In the genomic region with DNA sequence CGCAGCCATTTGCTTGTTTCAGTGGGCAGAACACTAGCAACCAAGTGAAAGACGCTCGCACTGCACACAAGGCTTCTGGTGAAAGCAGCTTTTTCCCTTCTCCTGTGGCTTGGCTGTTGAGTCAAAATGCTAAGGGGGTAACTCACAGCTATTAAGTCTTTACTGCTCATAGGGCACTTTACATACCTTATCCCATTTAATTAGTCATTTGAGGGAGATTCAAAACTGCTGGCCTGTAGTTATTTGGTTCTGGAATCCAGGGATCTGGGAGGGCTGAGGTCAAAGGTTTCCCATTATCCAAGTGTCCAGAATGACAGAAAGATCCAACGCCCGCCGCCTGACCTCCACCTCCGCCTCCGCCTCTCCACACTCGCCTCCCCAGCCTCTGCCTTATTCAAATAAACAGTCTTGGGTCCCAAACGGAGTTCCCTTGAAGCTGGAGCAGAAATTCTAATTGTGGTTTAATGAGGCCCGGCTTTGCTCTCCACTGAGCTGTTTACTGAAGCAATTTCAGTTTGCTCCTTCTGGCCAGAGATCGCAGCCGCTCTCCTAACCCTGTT, we compare ENCODE assay signal across 13 mouse cellular contexts.
DNase-seq lines count a peak whose midpoint lies in the region; ATAC-seq and TF ChIP-seq lines count a peak whose summit lies in the region.
"Had no signal": no experiment of that assay in that cellular context is flagged by ENCODE, and none has a peak within 500 bp of the region (broad histone marks: within the 10 kb centered on the region; RNA-seq: fewer than 3 reads in every experiment).

No protein-coding gene starts in this region.

- no peak overlapping the region for H3K4me2 ChIP-seq in lung, embryonic 16.5 days (ENCODE audit: low read depth, low read length)
- H3K4me2 ChIP-seq in embryonic facial prominence, embryonic 11.5 days (ENCODE audit: low read depth, low read length), result no peak overlapping the region
- H3K4me2 ChIP-seq in kidney, postnatal 0 days (ENCODE audit: low read length), result 0 out of 2 replicates have a peak overlapping the region, but pooled peaks have one; percentile 1
- no peak overlapping the region for H3K4me2 ChIP-seq in neural tube, embryonic 11.5 days (ENCODE audit: low read depth)
- H3K4me2 ChIP-seq: hindbrain, embryonic 12.5 days had no signal

- intact Hi-C loops in left cerebral cortex, adult 2 months (cut with DNase I), result no loop called here

- no peak for DNase-seq in lung, postnatal 25 days (ENCODE audit: low spot score)
- peak; percentile 70 for DNase-seq in embryonic facial prominence, embryonic 11.5 days (ENCODE audit: low spot score)
- peak; percentile 95 for DNase-seq in kidney, postnatal 0 days (ENCODE audit: low spot score)
- peak; percentile 46 for DNase-seq in neural tube, embryonic 11.5 days (ENCODE audit: low spot score)
- DNase-seq in left cerebral cortex, adult 18-20 months (ENCODE audit: low spot score in 2 of 2), result no peak
- DNase-seq in left cerebral cortex, adult 9 months (ENCODE audit: low spot score in 2 of 2), result no peak
- DNase-seq in left cerebral cortex, adult 2 months (ENCODE audit: extremely low spot score in 1 of 2, low spot score in 2 of 2), result no peak
- DNase-seq: cerebellum, postnatal 10 days; heart, adult 11 months; right cerebral cortex, postnatal 4 days had no signal

- peaks cover 9% of the 10 kb centered on the region for H3K4me1 ChIP-seq in lung, embryonic 16.5 days (replicated peaks; ENCODE audit: control insufficient read depth, insufficient read depth, low read length)
- peaks cover 12% of the 10 kb centered on the region for H3K4me1 ChIP-seq in embryonic facial prominence, embryonic 11.5 days (ENCODE audit: control insufficient read depth, insufficient read depth, low read length)
- H3K4me1 ChIP-seq in kidney, postnatal 0 days (replicated peaks; ENCODE audit: insufficient read depth, low read length), result peaks cover 21% of the 10 kb centered on the region
- H3K4me1 ChIP-seq in neural tube, embryonic 11.5 days (ENCODE audit: control insufficient read depth, insufficient read depth, low read length), result peaks cover 18% of the 10 kb centered on the region

- no peaks in the 10 kb centered on the region for H3K9me3 ChIP-seq in lung, embryonic 16.5 days (ENCODE audit: control insufficient read depth, low read length)
- no peaks in the 10 kb centered on the region for H3K9me3 ChIP-seq in embryonic facial prominence, embryonic 11.5 days (replicated peaks; ENCODE audit: control insufficient read depth, low read length)
- H3K9me3 ChIP-seq in kidney, postnatal 0 days (replicated peaks; ENCODE audit: low read length), result no peaks in the 10 kb centered on the region
- no peaks in the 10 kb centered on the region for H3K9me3 ChIP-seq in neural tube, embryonic 11.5 days (ENCODE audit: control insufficient read depth, low read length)
- H3K9me3 ChIP-seq: hindbrain, embryonic 12.5 days had no signal

- WGBS in lung, embryonic 16.5 days, result 35% methylated on average over 13 of the region's 13 CpGs
- 21% methylated on average over 13 of the region's 13 CpGs for WGBS in embryonic facial prominence, embryonic 11.5 days
- WGBS in kidney, postnatal 0 days, result 21% methylated on average over 13 of the region's 13 CpGs
- whole genome bisulfite sequencing in neural tube, embryonic 11.5 days, result 18% methylated on average over 13 of the region's 13 CpGs

- 0 out of 2 replicates have a peak, but pooled peaks have one; percentile 15 for ATAC-seq in lung, embryonic 16.5 days (ENCODE audit: low read depth)
- no peak for ATAC-seq in embryonic facial prominence, embryonic 11.5 days (replicated peaks; ENCODE audit: insufficient number of reproducible peaks, low FRiP score, low TSS enrichment, low read depth)
- ATAC-seq in kidney, postnatal 0 days (replicated peaks; ENCODE audit: low FRiP score, low read depth), result peak; percentile 52
- no peak for ATAC-seq in neural tube, embryonic 11.5 days (ENCODE audit: insufficient read depth, low FRiP score, low TSS enrichment)

- no peak for TF ChIP-seq CTCF in kidney, postnatal 0 days (IDR thresholded peaks at IDR 0.05; ENCODE audit: low read depth)
- TF ChIP-seq CTCF in left cerebral cortex, adult 2 months (IDR thresholded peaks at IDR 0.05), result no peak

- H3K4me3 ChIP-seq in lung, embryonic 16.5 days (ENCODE audit: low read length), result no peak overlapping the region
- no peak overlapping the region for H3K4me3 ChIP-seq in embryonic facial prominence, embryonic 11.5 days (ENCODE audit: low read depth, low read length)
- no peak overlapping the region for H3K4me3 ChIP-seq in kidney, postnatal 0 days (replicated peaks; ENCODE audit: low read depth, low read length)
- no peak overlapping the region for H3K4me3 ChIP-seq in neural tube, embryonic 11.5 days (ENCODE audit: low read depth, low read length)
- no peak overlapping the region for H3K4me3 ChIP-seq in left cerebral cortex, adult 2 months
- H3K4me3 ChIP-seq: hindbrain, embryonic 12.5 days had no signal

- no peak overlapping the region for H3K9ac ChIP-seq in lung, embryonic 16.5 days (ENCODE audit: low read length)
- no peak overlapping the region for H3K9ac ChIP-seq in embryonic facial prominence, embryonic 11.5 days (replicated peaks; ENCODE audit: low read length)
- no peak overlapping the region for H3K9ac ChIP-seq in kidney, postnatal 0 days (ENCODE audit: low read depth, low read length)
- no peak overlapping the region for H3K9ac ChIP-seq in neural tube, embryonic 11.5 days (ENCODE audit: low read length)
- H3K9ac ChIP-seq: hindbrain, embryonic 12.5 days had no signal

- no peak overlapping the region for H3K27ac ChIP-seq in lung, embryonic 16.5 days (ENCODE audit: low read length)
- no peak overlapping the region for H3K27ac ChIP-seq in embryonic facial prominence, embryonic 11.5 days (replicated peaks; ENCODE audit: low read depth, low read length)
- peak overlapping the region; percentile 60 for H3K27ac ChIP-seq in kidney, postnatal 0 days
- H3K27ac ChIP-seq in neural tube, embryonic 11.5 days (ENCODE audit: low read depth, low read length), result no peak overlapping the region
- H3K27ac ChIP-seq in left cerebral cortex, adult 2 months, result no peak overlapping the region
- H3K27ac ChIP-seq: hindbrain, embryonic 12.5 days; macrophage had no signal

- H3K36me3 ChIP-seq in lung, embryonic 16.5 days (ENCODE audit: control insufficient read depth, insufficient read depth, low read length), result no peaks in the 10 kb centered on the region
- no peaks in the 10 kb centered on the region for H3K36me3 ChIP-seq in embryonic facial prominence, embryonic 11.5 days (replicated peaks; ENCODE audit: control insufficient read depth, insufficient read depth, low read depth, low read length)
- H3K36me3 ChIP-seq in kidney, postnatal 0 days (ENCODE audit: insufficient read depth, low read length), result no peaks in the 10 kb centered on the region
- no peaks in the 10 kb centered on the region for H3K36me3 ChIP-seq in neural tube, embryonic 11.5 days (ENCODE audit: control insufficient read depth, insufficient read depth, low read length)
- H3K36me3 ChIP-seq: hindbrain, embryonic 12.5 days had no signal

- H3K27me3 ChIP-seq in lung, embryonic 16.5 days (ENCODE audit: control insufficient read depth, insufficient read depth, low read depth, low read length), result no peaks in the 10 kb centered on the region
- no peaks in the 10 kb centered on the region for H3K27me3 ChIP-seq in embryonic facial prominence, embryonic 11.5 days (ENCODE audit: control insufficient read depth, insufficient read depth, low read length)
- no peaks in the 10 kb centered on the region for H3K27me3 ChIP-seq in kidney, postnatal 0 days (ENCODE audit: insufficient read depth, low read length)
- H3K27me3 ChIP-seq in neural tube, embryonic 11.5 days (ENCODE audit: control insufficient read depth, insufficient read depth, low read length), result no peaks in the 10 kb centered on the region
- H3K27me3 ChIP-seq: hindbrain, embryonic 12.5 days had no signal

Comparison
In these comparisons a context has a peak if more than half of its experiments do, and no peak if none do; other contexts are left out.
1. ATAC-seq: peak in lung, embryonic 16.5 days (single experiment) and kidney, postnatal 0 days (single experiment); none in embryonic facial prominence, embryonic 11.5 days (single experiment) and neural tube, embryonic 11.5 days (single experiment).
2. DNase-seq: peak in embryonic facial prominence, embryonic 11.5 days (single experiment), kidney, postnatal 0 days (single experiment) and neural tube, embryonic 11.5 days (single experiment); none in lung, postnatal 25 days (single experiment), left cerebral cortex, adult 18-20 months (0 of 2), left cerebral cortex, adult 9 months (0 of 2) and left cerebral cortex, adult 2 months (0 of 2).